Mouse (Mus musculus) lung, postnatal 10 days (tissue): ENCODE results near the gene 2900026A02Rik.

ENCODE experiments used
- DNase-seq: peaks from one replicate; pipeline ENCODE4 v3.0.0; 2021

Gene 2900026A02Rik

GRCm38 (mm10) chr5:113146656-113147055 is 74.4 kb downstream of the 2900026A02Rik start:
- DNase-seq = peak; percentile 58

GRCm38 (mm10) chr5:113145171-113145570 is 75.9 kb downstream of the 2900026A02Rik start:
- DNase-seq = no peak

GRCm38 (mm10) chr5:113142486-113142885 is 78.5 kb downstream of the 2900026A02Rik start:
- peak; percentile 78 for DNase-seq

- DNase-seq = no peak
Measured at GRCm38 (mm10) chr5:113142018-113142417, 79.0 kb downstream of the 2900026A02Rik start.

GRCm38 (mm10) chr5:113140872-113141271 is 80.2 kb downstream of the 2900026A02Rik start:
- DNase-seq = no peak

- DNase-seq = no peak
Measured at GRCm38 (mm10) chr5:113140051-113140450, 81.0 kb downstream of the 2900026A02Rik start.

- DNase-seq = no peak
Measured at GRCm38 (mm10) chr5:113139064-113139726, 81.8 kb downstream of the 2900026A02Rik start.

GRCm38 (mm10) chr5:113138319-113139063 is 82.5 kb downstream of the 2900026A02Rik start:
- DNase-seq = peak; percentile 89

GRCm38 (mm10) chr5:113137691-113138318 is 83.2 kb downstream of the 2900026A02Rik start:
- peak; percentile 50 for DNase-seq

GRCm38 (mm10) chr5:113136951-113137487 is 84.0 kb downstream of the 2900026A02Rik start:
- DNase-seq = peak; percentile 72

- DNase-seq = no peak
Measured at GRCm38 (mm10) chr5:113135513-113135912, 85.5 kb downstream of the 2900026A02Rik start.

GRCm38 (mm10) chr5:113133722-113134710 is 87.0 kb downstream of the 2900026A02Rik start:
- DNase-seq = no peak

- DNase-seq = peak; percentile 80
Measured at GRCm38 (mm10) chr5:113133080-113133491, 88.0 kb downstream of the 2900026A02Rik start.

GRCm38 (mm10) chr5:113132635-113133041 is 88.4 kb downstream of the 2900026A02Rik start:
- peak; percentile 66 for DNase-seq

- no peak for DNase-seq
Measured at GRCm38 (mm10) chr5:113128426-113128825, 92.6 kb downstream of the 2900026A02Rik start.

- no peak for DNase-seq
Measured at GRCm38 (mm10) chr5:113126476-113126875, 94.6 kb downstream of the 2900026A02Rik start.

GRCm38 (mm10) chr5:113123693-113124092 is 97.3 kb downstream of the 2900026A02Rik start:
- peak; percentile 21 for DNase-seq

GRCm38 (mm10) chr5:113122326-113123054 is 98.5 kb downstream of the 2900026A02Rik start:
- no peak for DNase-seq

GRCm38 (mm10) chr5:113121591-113121875 is 99.5 kb downstream of the 2900026A02Rik start:
- no peak for DNase-seq

- no peak for DNase-seq
Measured at GRCm38 (mm10) chr5:113120741-113121590, 100.1 kb downstream of the 2900026A02Rik start.
